Mouse (Mus musculus) testis, adult 2 months (tissue): ENCODE data around the gene Cul7.

Source experiments
- CTCF ChIP-seq: fragments of 200-500 bp; IDR thresholded peaks from 2 replicates; pipeline ENCODE4 v1.5.1; 2012; ENCODE audit warnings: low read depth, mild to moderate bottlenecking, inconsistent platforms, low read length, moderate library complexity; ENCODE audit not compliant: control insufficient read depth, insufficient read depth, insufficient replicate concordance
- POLR2A ChIP-seq: fragments of 200-500 bp; IDR thresholded peaks from 2 replicates; pipeline ENCODE4 v1.6.1; 2012; ENCODE audit warnings: low read depth, mild to moderate bottlenecking, inconsistent platforms, low read length, moderate library complexity; ENCODE audit not compliant: control insufficient read depth

- TF ChIP-seq CTCF (no peak), POLR2A (no peak)
Observed at GRCm38 (mm10) chr17:46694517-46695063, 44.5 kb downstream of the Cul7 start.
